ENCODE assay signal across 20 mouse cellular contexts in genomic region chr2:9757770-9758420, GRCm38 (mm10).
DNase-seq lines count a peak whose midpoint lies in the region; TF ChIP-seq lines count a peak whose summit lies in the region.
"Had no signal": no experiment of that assay in that cellular context is flagged by ENCODE, and none has a peak within 500 bp of the region (broad histone marks: within the 10 kb centered on the region; RNA-seq: fewer than 3 reads in every experiment).

No protein-coding gene starts in this region.

- no peak for TF ChIP-seq POLR2A in myocyte (IDR thresholded peaks at IDR 0.05; ENCODE audit: insufficient read length, low read depth)
- no peak for TF ChIP-seq POLR2A in thymus, adult 2 months (IDR thresholded peaks at IDR 0.05; ENCODE audit: control insufficient read depth, extremely low read depth, insufficient read depth, low read length, poor library complexity)

- peak; percentile 43 for DNase-seq in adrenal gland, postnatal 14 days
- no peak for DNase-seq in adrenal gland, adult 18-20 months (ENCODE audit: low spot score in 2 of 2)
- DNase-seq in lung, postnatal 36 days = peak; percentile 4
- DNase-seq in lung, postnatal 4 days = no peak
- peak; percentile 50 for DNase-seq in adipocyte (ENCODE audit: low spot score)
- DNase-seq in thymus, adult 2 months = no peak
- DNase-seq: cerebellum, adult 2 months; gastrocnemius, postnatal 14 days; heart, postnatal 4 days; kidney, adult 11 months; kidney, postnatal 10 days; lung, adult 2 months had no signal

- H3K4me3 ChIP-seq in myocyte = no peak overlapping the region
- H3K4me3 ChIP-seq in thymus, adult 2 months (ENCODE audit: control insufficient read depth, insufficient read depth, low read length) = no peak overlapping the region
- H3K4me3 ChIP-seq: embryonic facial prominence, embryonic 12.5 days; erythroblast, embryonic 14.5 days; heart, embryonic 15.5 days; limb, embryonic 10.5 days; midbrain, embryonic 12.5 days had no signal

- no peaks in the 10 kb centered on the region for H3K79me2 ChIP-seq in myocyte (ENCODE audit: control insufficient read depth, insufficient read depth)

- H3K4me2 ChIP-seq in myocyte (ENCODE audit: low read depth) = no peak overlapping the region
- H3K4me2 ChIP-seq: embryonic facial prominence, embryonic 12.5 days; heart, embryonic 15.5 days; liver, embryonic 11.5 days; midbrain, embryonic 12.5 days had no signal

- H3K4me1 ChIP-seq in thymus, adult 2 months (replicated peaks; ENCODE audit: control insufficient read depth, insufficient read depth, low read length) = no peaks in the 10 kb centered on the region
- H3K4me1 ChIP-seq: embryonic facial prominence, embryonic 12.5 days; heart, embryonic 15.5 days; midbrain, embryonic 12.5 days had no signal

- no peaks in the 10 kb centered on the region for H3K27me3 ChIP-seq in myocyte (ENCODE audit: control insufficient read depth, insufficient read depth, insufficient read length)
- H3K27me3 ChIP-seq in thymus, adult 2 months (ENCODE audit: control insufficient read depth, insufficient read depth, low read length) = no peaks in the 10 kb centered on the region
- H3K27me3 ChIP-seq: embryonic facial prominence, embryonic 12.5 days; heart, embryonic 15.5 days; midbrain, embryonic 12.5 days had no signal

- no peak overlapping the region for H3ac ChIP-seq in myocyte (ENCODE audit: control insufficient read depth, insufficient read length)

- no peak for TF ChIP-seq CTCF in thymus, adult 2 months (IDR thresholded peaks at IDR 0.05; ENCODE audit: borderline replicate concordance, control insufficient read depth, extremely low read depth, insufficient read depth, low read length, poor library complexity)

- no peak overlapping the region for H3K27ac ChIP-seq in thymus, adult 2 months (ENCODE audit: control insufficient read depth, insufficient read depth, low read length)
- H3K27ac ChIP-seq: embryonic facial prominence, embryonic 12.5 days; heart, embryonic 15.5 days; limb, embryonic 10.5 days; macrophage; midbrain, embryonic 12.5 days had no signal

- 86% methylated on average over 5 of the region's 5 CpGs for WGBS in thymus, adult 2 months

- H3K36me3 ChIP-seq in myocyte (ENCODE audit: control insufficient read depth, insufficient read depth) = no peaks in the 10 kb centered on the region
- H3K36me3 ChIP-seq in thymus, adult 2 months (ENCODE audit: control insufficient read depth, insufficient read depth, low read length) = no peaks in the 10 kb centered on the region
- H3K36me3 ChIP-seq: embryonic facial prominence, embryonic 12.5 days; heart, embryonic 15.5 days; limb, embryonic 10.5 days; midbrain, embryonic 12.5 days had no signal

TF ChIP-seq in myocyte, 11 proteins besides CTCF, POLR2A, EP300 and RAD21:
- TF ChIP-seq USF1 (IDR thresholded peaks at IDR 0.05; ENCODE audit: low read depth) = no peak
- TF ChIP-seq E2F4 (IDR thresholded peaks at IDR 0.05; ENCODE audit: insufficient read depth) = no peak
- peak; percentile 53 to 95 (median 95) for TF ChIP-seq MYOD1 (IDR thresholded peaks at IDR 0.05; ENCODE audit: control insufficient read depth in 1 of 3, insufficient read length in 2 of 3, low read depth in 2 of 3)
- TF ChIP-seq CEBPB (IDR thresholded peaks at IDR 0.05; ENCODE audit: insufficient read depth, poor library complexity, severe bottlenecking) = no peak
- TF ChIP-seq TCF3 (IDR thresholded peaks at IDR 0.05; ENCODE audit: insufficient read length, low read depth) = peak; percentile 79
- TF ChIP-seq TCF12 (IDR thresholded peaks at IDR 0.05; ENCODE audit: insufficient read depth, poor library complexity, severe bottlenecking) = peak; percentile 38
- peak; percentile 62 to 93 (median 90) for TF ChIP-seq MYOG (IDR thresholded peaks at IDR 0.05; ENCODE audit: control insufficient read depth in 1 of 3, insufficient read depth in 1 of 3, insufficient read length in 2 of 3, low read depth in 2 of 3)

Comparison
In these comparisons a context has a peak if more than half of its experiments do, and no peak if none do; other contexts are left out.
1. DNase-seq: peak in adrenal gland, postnatal 14 days (single experiment), lung, postnatal 36 days (single experiment) and adipocyte (single experiment); none in adrenal gland, adult 18-20 months (0 of 2), lung, postnatal 4 days (0 of 2) and thymus, adult 2 months (single experiment).